Mouse (Mus musculus): Measurements from ENCODE around the gene Evl. TPM values are rescaled to one million over a fixed set of nuclear protein-coding genes. Genes with fewer than 3 reads are reported as not detected.
A peak's percentile ranks its signal among the peaks of the same experiment; 100 is the strongest.
"Not testable (repeated sequence)": the region's sequence is repeated elsewhere in the genome, so short reads cannot be mapped to it uniquely, and the experiment has no call there.

Gene Evl
- 10 to 100 TPM in 1 of 4 experiments, 1 to 10 TPM in 3; 5.5 to 10.1 (median 7.4) TPM for total RNA-seq (2022)

DNA sequence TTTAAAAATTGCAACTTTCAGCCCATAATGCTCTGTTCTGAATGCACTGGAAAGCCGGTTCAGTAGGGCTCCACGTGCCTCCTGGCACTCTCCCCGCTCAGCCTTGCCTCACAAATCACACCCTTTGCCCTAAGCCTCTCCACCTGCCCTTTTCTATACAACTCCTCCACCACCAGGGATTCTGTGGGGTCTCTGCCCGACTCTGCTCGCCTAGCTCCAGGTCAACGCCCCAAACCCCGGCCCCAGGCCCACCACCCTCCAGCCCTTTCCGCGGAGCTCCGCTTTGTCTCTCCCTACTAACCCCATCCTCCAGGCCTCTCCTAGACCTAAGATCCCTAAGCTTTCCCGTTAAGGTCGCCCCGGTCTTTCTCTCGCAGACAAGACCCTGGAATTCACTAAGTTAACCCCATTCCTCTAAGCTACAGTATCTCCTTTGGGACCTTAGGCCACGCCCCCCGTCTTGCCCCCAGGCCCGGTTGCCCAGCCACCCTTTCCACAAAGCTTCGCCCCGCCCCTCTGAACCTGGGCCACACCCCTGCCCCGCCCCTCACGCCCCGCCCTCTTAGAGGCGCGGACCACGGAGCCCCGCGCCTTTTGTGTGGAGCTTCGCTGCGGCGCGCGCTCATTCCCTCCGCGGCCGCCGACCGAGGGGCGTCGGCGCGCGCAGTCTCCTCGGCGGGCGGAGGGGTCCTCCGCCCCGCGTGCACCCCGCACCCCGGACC, at the start of gene Evl:
TSS of gene Evl (plus strand) at position 601 of the 722 bp plus-strand sequence.
- DNase-seq (ENCODE audit: low spot score in 2 of 2): peak; percentile 39 to 56

DNA sequence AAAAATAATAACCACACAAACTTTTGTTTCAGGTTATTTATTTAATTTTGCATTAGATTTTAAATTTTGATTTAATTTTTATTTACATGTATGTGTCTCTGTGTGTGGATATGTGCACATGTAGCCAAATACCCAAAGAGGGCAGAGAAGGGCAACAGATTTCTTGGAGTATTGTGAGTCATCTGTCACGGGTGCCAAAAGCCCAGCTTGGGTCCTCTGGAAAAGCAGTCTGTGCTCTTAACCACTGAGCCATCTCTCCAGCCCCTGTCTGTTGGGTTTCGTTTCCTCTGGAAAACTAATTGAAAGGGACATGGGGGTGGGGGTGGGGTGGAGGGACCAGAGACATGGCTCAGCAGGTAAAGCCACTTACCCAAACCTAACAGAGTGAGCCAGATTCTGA, 48.7 kb upstream of the Evl start:
- DNase-seq (ENCODE audit: low spot score in 2 of 2): no peak

DNA sequence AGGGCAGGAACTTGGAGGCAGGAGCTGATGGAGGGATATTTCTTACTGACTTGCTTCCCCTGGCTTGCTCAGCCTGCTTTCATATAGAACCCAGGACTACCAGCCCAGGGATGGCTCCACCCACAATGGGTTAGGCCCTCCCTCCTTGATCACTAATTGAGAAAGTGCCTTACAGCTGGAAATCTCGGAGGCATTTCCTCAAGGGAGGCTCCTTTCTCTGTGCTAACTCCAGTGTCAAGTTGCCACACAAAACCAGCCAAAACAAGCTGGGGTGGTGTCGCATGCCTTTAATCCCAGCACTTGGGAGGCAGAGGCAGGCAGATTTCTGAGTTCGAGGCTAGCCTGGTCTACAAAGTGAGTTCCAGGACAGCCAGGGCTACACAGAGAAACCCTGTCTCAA, 47.5 kb upstream of the Evl start:
- not testable (repeated sequence) for DNase-seq (ENCODE audit: low spot score in 2 of 2)

DNA sequence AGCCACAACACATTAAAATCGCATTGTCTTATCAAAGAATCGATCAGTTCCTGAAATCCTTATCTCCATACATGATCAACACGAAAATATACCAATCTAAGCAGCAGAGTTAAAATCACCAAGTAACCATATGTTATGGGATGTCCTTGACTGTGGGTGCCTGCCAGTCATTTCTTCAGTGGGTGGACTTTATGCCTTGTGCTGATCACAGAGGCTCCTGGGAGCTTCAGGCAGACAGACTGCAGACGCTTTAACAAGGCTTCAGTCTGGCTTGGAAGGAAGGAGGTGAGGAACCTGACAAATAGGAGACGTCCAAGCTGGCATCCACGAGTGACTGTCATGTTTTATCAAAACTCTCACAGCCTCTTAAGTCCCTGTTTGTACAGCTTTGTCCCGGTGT, 43.9 kb upstream of the Evl start:
- no peak for DNase-seq (ENCODE audit: low spot score in 2 of 2)

DNA sequence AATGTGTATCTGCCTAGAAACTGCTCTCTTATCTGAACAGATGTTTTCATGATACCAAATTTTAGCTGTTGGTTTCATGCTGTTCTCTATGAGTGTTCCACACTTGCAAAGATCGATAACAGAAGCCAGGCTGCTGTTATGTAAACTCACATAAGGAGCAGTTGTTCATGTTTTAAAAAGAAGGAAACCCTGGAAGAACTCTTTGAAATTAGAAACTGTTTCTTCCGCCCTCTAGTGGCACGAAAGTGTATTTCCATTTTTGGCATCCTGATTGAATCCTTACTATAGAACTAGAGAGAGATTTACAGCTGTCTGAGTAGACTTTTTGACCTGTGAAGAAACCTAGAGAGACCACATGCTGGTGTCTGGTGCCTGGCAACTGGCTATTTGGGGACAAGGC, 43.5 kb upstream of the Evl start:
- DNase-seq (ENCODE audit: low spot score in 2 of 2): no peak

DNA sequence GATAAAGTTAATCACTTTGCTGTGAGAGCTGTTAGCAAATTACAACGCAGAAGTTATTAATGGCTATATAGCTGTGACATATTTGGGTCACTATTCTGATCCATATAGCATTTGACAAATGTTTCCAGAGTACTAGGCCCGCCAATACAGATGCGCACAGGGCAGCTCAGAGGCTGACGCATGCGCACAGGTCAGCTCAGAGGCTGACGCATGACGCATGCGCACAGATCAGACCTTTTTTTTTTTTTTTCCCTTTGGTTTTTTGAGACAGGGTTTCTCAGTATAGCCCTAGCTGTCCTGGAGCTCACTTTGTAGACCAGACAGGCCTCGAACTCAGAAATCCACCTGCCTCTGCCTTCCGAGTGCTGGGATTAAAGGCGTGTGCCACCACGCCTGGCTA, 39.1 kb upstream of the Evl start:
- no peak for DNase-seq (ENCODE audit: low spot score in 2 of 2)

DNA sequence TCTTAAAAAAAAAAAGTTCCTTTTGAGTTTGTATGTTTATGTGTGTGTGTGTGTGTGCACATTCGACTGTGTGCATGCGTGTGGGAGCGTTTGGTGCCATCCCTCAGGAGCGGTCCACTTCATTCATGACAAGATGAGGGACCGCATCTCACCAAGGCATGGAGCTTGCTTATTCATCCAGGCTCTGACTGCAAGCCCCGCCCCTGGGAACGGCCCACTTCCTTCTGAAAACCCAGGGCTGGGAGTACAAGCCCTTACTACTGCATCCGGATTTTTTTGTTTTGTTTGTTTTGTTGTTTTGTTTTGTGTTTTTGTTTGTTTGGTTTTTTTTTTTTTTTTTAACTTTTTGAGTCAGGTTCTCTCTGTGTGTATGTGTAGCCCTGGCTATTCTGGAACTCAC, 35.1 kb upstream of the Evl start:
- no peak for DNase-seq (ENCODE audit: low spot score in 2 of 2)

DNA sequence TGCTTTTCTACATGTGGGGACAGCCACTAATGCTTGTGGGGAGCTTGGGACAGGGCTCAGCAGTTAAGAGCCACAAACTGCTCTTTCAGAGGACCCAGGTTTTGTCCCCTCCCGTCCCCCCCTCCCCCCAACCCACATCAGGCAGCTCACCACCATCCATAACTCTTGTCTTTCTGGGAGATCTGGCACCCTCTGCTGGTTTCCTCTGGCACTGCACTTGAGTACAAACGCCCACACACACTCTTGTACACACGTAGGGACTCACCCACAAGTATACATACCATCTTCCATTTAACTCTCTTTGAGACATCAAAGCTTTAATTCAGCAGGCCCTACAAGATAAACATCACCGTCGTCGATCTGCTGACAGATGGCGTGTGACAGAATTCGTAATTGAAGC, 25.3 kb upstream of the Evl start:
- DNase-seq (ENCODE audit: low spot score in 2 of 2): no peak

DNA sequence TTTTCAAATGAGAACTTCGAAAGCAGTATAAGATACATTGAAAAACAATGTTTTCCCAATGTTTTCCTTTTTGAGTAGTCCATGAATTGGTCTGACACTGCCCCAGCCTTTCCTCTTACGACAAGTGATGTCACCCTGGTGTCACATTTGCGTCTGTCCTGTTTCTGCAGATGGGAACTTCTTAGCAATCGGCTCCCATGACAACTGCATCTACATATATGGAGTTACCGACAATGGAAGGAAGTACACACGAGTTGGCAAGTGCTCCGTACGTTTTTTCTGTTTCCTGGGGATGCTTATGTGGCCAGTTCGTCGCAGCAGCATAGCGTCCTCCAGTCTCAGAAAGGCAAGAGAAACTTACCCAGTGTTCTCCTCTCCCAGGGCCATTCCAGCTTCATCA, 20.0 kb upstream of the Evl start:
- no peak for DNase-seq (ENCODE audit: low spot score in 2 of 2)

DNA sequence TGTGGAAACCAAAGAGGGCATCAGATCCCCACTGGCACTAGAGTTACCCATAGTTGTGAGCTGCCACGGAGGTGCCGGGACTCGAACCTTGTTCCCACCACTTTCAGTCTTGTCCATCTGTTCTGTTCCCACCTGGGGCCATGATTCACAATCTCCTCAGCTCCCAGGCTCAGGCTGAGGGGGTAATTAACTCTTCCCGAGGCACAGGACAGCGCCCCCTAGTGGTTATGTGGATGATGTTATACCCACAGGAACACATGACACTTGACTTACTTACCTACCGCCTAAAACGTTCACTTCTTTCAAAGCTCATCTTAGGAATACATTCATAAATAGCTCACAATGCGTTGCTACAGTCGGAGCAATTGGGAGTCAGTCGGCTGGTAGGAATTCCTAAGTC, 18.1 kb upstream of the Evl start:
- no peak for DNase-seq (ENCODE audit: low spot score in 2 of 2)

DNA sequence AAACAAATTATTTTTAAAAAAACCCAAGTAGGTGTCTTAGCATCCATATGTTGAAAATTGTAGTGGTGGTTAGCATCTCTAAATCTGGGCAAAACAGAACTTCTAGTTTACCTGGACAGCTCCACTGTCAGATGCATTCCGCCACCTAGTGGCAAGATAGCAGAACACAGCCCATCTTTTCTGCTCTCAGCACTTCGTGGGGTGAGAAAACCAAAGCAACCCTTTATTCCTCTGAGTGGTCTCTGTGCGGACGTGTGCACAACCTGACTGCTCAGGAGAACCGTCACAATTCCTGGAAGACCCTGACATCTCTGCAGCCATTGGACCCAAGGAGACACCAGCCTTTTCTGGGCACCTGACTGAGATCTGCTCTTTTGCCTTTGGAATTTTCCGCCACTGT, 13.4 kb upstream of the Evl start:
- DNase-seq (ENCODE audit: low spot score in 2 of 2): no peak

DNA sequence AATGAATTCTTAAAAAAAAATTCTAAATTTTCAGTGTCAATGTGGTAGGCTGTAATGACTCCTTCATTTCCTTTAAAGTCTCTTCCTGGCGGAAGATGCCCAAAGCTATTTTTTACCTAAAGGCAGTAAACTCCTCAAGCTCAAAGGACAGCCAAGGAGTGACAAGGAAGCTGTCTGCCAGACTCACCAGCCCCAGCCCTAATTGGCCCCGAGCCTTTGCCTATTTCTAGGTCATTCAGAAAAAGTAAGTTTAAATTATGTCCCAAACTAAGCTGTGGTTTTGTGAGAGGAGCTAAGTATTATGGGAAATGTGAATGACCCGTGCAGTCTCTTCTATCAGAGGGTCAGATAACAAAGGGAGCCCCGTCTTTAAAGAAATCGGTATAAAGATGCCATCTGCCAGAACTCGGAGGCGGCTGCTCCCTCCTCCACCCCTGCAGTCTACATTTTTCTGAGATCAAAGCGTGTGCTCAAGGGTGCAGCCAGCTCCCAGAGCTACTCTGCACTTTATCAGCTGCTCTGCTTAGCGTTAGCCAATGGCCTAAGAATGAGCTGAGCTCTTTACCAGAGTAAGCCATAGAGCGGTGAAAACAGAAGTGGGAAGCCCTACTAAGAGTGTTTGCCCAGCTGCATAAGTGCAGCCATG, 7.9 kb upstream of the Evl start:
- DNase-seq (ENCODE audit: low spot score in 2 of 2): no peak

DNA sequence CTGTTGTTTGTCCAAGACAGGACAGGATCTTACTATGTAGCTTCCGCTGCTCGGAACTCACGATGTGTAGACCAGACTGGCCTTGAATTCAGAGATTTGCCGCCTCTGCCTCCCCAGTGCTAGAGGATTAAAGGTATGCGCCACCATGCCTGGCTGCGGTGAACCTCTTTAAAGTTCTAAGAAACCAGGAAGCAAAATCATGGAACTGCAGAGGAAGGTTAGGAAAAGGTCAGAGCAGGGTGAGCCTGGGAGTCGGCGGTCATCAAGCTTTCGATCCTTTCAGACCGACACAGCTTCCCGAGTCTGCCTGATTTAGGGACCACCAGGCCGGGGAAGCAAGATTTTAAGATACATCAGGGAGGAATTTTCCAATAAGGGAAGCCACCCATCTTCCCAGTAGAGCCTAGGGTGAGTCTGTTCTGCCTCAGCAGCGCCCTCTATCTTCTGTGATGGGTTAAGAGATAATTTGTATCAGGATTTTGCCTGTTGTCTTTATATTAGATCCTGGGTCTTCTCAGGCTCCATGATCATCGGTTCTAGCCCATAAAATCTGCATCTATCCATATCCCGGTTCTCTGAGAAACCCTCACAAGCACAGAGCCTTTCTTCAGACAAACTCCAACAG, 7.2 kb upstream of the Evl start:
- DNase-seq (ENCODE audit: low spot score in 2 of 2): no peak

DNA sequence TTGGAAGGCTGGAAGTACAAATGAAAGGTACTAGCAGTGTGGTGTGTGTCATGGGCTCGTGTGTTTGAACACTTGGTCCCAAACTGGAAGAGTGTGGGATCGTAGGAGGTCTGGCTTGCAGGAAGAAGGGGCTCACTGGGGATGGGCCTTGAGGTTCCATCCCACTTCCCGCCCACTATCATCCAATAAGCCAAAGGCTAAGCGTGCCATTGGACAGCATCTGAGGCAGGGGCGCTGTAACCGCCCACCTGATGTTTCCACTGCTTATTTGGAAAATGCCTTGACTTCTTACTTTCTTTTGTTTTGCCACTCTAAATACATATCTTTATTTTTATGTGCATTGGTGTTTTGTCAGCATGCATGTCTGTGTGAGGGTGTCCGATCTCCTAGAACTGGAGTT, 2.8 kb upstream of the Evl start:
- no peak for DNase-seq (ENCODE audit: low spot score in 2 of 2)

DNA sequence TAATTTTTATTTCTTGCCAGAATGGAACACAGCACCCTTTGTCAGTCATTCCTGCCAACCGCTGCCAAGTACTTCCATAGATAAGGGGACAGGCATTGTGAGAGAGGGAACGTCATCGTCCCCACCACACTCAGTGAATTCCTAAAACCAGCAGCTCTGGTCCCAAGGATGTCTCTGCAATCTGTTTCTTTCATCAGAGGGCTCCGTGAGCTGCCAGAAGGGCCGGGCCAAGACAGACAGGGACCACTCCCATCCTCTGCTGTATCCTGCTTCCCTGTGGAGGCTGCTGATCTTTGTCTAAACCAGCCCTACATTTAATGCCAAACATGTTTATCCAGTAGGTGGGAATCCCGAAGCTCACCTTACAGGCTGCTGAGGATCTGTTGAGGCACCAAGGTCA, 1.4 kb upstream of the Evl start:
- no peak for DNase-seq (ENCODE audit: low spot score in 2 of 2)

DNA sequence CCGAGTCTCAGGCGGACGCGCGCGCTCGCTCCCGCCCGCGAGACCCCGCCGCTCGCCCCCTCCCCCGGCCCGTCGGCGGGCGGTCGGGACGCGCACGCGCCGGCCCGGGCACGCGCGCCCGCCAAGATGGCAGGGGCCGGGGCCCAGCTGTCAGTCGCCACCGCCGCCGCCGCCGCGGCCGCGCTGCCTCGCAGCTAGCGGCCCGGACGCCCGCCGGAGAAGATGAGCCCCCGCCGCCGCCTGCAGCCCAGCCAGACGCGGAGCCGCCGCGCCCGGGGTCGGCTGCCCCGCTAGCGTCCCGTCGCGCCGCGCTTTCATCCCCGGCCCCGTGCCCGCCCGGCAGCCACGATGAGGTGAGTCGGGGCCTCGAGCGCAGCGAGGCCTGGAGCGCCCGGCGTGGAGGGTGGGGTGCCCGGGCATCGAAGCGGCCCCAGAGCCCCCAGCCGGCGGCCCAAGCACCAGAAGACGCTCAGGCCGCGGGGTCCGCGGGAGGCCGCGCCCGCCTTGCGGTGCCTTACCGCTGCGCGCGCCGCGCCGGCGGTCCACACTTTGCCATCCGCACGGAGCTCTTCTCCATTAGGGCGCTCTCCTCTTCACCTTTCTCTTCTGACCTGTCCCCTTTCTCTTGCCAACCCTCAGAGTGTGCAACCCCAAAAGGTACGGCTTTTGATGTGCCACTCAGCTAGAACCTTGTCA, 489 bp downstream of the Evl start:
- no peak for DNase-seq (ENCODE audit: low spot score in 2 of 2)

DNA sequence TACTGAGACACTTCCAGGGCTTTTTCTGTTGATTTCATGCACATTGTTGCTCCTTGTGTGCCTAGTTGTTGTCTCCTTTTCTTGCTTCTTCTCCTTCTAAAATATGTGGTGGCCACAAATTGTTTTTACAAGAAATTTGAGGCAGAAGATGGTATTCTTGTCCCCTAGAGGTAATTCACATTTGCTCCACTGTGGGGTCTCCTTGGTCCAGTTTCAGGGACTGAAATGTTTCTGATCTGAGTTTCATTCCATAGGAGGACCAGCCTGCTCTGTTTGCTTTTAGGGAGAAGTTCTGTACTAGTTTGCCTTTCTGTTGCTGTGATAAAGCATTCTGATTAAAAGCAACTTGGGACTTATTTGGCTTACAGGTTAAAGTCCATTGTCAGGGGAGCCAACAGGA, 3.7 kb downstream of the Evl start:
- no peak for DNase-seq (ENCODE audit: low spot score in 2 of 2)

DNA sequence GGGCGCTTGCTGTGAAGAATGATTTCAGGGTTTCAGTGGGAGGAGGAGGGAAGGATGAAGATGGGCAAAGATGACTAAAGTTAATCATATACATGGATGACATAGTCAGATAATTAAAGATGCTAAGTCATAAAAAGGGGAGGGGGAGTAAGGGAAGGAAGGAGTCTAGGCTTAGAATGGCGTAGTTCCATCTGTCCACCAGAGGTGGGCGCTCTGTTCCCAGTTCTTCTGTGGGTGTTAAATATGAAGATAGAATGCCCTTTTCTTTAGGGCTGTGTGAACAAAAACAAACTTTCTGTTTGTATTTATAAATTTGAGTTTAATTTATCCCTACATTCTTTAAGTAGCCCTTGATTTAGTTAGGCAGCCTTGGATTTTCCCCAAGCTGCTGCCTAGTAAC, 8.7 kb downstream of the Evl start:
- no peak for DNase-seq (ENCODE audit: low spot score in 2 of 2)

DNA sequence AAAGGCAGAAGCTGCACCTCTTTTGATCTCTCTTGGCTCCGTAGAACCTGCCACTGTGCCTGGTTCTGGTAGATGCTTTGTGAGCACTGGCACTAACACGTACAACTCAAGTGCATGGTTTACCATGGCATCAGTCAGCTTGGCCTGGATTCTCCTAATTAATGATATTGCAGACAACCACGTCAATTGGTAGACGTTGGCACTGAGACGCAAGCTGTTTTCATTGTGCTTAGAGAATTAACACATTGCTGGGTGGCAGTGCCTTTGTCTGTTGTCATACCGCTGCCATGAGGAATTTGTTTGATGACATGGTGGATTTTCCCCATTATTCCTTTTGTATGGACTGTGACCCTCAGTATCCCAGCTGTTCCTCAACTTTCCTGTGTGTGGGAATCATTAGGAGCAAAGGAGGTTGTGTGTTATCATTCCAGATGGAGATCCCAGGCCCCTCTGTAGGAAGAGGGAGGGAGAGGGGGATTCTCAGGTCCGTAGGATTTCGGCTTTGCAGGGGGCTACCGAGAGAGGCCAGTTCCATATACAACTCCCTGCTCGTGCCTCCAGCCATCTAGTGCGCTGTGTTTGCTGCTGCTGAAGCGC, 10.5 kb downstream of the Evl start:
- DNase-seq (ENCODE audit: low spot score in 2 of 2): no peak

DNA sequence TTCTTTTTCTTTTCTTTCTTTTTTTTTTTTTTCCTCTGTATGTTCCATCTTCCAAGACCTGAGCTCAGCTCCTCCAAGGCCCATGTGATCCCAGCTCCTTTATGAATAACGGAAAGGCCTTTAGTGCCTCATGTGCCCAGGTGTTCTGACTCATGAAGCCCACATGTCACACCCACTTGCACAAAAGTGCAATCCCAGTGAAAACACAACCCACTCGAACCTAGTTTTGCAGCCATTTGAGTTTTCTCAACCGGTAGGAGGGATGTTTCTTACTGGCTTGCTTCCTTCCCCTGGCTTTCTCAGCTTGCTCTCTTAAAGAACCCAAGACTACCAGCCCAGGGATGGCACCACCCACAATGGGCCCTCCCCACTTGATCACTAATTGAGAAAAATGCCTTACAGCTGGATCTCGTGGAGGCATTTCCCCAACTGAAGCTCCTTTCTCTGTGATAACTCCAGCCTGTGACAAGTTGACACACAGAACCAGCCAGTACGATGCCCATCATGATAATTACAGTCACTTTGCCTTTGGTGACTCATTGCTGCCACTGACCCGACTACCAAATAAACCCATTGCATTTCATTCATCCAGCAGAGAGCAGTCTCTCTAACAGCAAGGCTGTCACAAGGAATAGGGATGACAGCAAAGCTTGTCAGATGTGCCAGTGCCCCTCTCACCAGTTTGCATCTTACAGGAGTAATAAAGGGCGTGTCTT, 24.8 kb downstream of the Evl start:
- DNase-seq (ENCODE audit: low spot score in 2 of 2): no peak

DNA sequence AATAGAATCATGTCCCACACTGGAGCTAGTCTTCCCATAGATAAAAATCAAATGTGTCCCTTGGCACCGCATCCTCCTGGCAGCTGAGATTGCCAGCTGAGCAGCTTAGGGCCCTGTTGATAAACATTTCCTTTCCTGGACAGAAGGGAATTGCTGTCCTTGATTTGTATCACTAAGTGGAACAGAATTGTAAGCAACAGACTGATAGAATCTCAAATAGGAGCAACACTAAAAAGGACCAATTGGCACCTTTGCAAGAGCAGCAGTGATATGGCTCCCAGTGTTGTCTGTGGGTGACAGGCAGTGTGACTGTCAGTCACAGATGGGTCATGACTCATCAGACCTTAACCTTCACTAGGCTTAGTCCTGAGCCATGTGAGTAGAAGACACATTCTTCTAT, 29.3 kb downstream of the Evl start:
- DNase-seq (ENCODE audit: low spot score in 2 of 2): no peak
